Mouse (Mus musculus) kidney, adult 9 months (tissue): ENCODE data around the gene Ddx54.

Source experiments
- DNase-seq: peaks from one replicate; pipeline ENCODE4 v3.0.0; 2022

Ddx54 gene

DNA sequence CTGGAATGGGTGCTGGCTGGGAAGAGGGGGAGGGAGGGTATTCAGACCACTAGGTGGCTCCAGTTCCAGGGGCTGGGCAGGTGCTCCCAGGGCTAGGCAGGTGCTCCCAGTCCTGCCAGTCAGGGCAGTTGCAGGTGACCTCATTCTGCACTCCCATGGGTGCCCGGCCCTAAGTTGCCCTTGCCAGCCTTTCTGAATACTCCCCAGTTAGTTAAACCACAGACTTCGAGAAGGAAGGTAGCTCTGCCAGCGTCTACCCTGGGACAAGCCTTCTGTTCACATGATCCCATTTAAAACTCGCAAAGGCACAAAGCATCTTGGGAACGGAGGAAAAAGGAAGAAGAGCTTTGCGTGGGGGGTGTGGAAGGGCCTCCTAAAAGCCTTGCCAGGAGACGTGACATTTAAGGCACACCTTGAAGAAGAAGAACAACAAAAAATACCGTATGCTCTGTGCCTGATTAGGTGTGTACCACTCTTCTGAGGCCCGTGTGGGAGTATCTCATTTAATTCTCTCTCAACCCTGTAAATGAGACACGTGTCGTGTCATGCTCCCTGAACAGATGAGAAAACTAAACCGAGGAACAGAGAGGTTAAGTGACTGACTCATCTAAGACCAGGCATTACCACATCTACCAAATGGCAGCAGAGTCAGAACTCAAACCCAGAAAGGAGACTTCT, 35.4 kb downstream of the Ddx54 start:
- DNase-seq = peak; percentile 24

DNA sequence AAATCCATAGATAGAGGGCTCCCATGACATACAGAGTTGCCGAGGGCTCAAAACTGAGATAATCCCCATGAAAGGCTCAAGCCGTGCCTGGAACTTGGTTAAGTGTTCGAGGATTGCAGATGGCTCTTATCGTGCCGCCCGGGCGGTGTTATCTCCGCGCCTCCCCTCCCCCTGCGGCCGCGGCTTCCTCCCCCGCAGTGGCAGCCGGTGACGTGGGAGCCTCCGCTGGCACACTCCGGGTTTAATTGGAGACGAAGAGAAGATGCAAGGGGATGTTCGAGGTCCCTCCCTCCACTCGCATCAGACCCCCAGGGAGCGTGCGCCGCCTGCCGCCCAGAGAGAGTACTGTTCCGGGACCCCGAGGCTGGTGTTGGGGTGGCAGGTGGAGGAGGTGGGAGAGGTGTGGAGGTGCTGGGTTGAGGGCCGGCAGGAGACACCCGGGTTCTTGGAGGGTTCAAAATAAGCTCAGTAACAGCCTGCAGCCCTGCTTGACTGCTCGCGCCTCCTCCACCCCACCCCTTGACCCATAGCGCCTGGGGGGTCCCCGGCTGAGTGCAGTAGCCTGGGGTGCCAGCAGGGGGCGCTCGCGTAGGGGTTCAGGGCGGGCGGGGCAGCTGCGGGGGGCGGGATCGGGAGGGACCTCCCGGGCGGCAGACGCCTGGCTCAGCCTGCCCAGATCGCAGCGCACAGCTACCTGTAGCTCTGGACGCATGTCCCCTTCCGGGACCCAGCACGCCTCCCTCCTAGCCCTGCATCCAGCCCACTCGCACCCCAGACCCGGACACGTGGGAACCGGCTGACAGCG, 36.2 kb downstream of the Ddx54 start, which contains the start of gene Rasal1:
TSS of gene Rasal1 (plus strand) at position 244 of the 805 bp plus-strand sequence.
- DNase-seq = peak; percentile 21

DNA sequence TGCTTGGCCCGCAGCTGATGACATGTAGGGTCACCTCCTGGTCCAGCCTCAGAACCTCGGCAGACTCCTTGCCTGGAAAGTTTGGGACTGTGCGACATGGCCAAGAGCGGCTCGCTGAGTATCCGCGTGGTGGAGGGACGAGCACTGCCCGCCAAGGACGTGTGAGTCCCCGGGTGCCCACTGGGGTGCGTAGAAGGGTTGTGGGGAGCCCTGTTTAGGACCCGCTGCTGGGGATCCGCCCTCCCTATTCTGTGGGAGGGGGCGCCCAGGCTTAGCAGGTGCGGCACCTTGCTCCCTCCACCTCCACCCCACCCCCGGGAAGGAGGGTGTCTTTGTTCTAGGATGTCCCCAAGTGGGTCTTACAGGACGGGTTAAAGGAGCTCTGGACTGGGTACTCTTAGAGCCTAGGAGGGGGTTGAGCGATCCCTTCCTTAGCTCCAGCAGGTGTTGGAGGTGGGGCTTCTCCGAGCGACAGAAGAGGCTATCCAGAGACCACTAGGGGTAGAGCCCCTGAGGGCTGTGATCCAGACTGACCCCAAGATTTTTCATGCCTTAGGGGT, 36.9 kb downstream of the Ddx54 start:
- no peak for DNase-seq

DNA sequence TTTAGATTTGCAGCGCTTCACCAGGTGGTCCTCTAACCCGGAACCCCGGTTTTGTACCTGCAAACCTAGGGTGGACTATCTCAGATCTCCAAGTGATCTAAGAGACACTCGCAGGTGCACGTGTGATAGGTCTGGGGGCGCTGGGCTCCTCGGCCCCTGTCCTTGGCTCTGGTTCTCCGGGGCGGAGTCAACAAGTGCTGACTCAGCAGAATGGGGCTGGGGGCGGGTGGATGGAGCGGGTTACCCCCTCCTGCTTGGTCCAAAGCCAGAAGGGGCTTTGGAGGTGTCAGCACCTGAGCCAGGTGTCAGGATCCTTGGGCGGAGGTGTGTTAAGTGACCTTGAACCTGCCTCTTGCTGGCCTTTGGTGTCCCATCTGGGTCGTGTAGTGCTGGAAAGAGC, 37.4 kb downstream of the Ddx54 start:
- no peak for DNase-seq

DNA sequence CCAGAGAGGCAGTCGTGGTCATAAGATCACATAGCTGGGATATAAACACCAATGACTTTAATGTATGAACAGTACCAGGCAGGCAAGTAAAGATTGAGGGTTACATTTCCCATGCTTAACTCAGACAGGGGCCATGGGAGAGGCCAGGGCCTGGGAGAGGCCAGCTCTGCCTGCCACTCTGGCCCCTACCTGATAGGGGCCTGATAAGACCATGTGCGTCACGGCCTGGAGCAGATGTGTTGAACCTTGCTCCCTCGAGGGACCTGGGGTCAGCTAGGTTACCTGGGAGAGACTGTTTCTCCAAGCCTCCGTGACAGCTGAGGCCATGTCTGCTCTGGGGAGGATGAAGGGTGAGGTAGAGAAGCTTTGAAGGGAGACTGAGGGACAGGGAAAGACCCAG, 38.7 kb downstream of the Ddx54 start:
- DNase-seq = no peak

DNA sequence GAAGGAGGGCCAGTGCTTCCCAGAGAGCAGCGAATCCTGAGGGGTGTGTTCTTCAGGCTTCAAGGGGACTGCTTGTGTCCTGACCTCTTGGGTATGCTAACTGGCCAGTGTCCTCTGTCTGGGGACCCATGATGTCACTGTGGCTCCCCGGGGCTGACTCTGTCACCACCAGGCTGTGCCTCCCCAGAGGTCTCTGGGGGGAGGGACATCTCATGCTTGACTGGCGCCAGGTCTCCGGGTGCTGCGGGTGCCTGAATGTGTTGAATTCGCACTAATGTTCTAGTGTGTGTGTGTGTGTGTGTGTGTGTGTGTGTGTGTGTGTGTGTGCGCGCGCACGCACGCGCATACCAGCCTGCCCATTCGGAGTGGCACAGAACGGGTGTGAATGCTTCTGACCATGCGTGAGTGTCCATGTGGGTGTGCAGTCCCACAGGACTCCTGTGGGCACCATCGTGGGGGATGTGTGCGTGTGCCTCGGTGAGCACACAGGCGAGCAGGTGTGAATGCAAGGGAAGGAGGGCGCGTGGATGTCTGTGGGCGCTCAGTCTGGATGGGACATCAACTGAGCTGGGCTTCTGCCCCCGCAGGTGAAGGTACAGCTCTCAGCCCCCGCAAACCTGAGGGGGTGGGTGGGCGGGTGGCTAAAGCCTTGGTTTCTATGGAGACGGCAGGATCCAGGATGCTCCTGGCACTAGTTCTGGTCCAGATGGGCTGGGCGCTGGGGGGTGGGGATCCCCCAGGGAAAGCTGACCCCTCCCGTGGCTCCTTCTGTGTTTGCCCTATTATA, 40.6 kb downstream of the Ddx54 start:
- no peak for DNase-seq

DNA sequence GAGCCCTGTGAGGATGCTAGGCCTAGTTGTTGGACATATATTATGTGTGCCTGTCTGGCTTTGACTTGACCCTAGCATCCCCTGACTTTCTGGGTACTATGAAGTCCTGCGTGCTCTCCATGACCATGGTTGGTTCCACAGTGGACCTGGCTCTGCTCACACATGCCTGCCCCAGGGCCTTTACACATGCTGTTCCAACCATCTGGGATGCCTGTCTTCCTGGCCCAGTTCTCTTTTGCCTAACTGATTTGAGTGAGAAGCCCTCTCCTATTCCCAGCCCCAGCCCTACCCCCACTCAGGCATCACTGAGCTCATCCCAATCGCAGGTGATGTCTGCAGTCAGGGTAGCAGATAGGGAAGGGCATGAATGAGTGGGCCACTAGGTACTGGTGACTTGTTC, 41.3 kb downstream of the Ddx54 start:
- DNase-seq = no peak

DNA sequence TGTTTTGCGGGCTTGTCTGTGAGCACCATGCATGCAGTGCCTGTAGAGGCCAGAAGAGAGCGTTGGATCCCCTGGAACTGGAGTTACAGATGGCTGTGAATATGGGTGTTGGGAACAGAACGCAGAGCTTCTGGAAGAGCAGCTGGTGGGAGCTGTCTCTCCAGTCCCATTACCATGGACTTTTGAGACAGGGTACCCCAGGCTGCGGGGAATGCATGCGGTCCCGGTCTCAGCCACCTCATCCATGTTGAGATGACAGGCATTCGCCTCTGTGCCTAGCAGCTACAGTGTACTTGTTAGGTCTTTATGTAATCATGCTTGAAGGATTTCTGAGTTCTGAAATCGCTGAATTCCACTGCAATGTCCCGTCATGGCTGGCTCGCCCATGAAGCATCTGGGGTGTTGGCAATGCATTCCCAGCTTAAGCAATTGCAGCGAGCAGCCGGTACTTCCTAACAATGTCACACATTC, 43.8 kb downstream of the Ddx54 start:
- DNase-seq = no peak

DNA sequence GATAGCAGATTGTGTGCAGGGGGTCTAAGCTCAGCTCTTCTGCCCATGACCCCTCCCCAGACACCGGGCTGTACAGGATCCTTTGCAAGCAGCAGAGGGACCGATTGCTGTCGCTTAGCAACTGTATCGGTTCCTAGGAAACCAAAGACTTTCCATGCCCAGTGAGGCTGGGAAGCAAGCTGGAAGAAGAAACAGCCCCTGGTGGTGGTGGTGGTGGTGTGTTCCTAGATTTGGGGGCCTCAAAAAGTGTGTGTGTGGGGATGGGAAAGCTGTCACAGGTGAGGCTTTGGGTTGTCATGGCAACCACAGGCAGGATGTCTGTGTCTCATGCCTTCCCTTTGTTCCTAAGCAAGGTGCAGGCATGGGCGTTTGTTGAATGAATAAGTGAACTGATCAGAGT, 48.3 kb downstream of the Ddx54 start:
- DNase-seq = no peak

DNA sequence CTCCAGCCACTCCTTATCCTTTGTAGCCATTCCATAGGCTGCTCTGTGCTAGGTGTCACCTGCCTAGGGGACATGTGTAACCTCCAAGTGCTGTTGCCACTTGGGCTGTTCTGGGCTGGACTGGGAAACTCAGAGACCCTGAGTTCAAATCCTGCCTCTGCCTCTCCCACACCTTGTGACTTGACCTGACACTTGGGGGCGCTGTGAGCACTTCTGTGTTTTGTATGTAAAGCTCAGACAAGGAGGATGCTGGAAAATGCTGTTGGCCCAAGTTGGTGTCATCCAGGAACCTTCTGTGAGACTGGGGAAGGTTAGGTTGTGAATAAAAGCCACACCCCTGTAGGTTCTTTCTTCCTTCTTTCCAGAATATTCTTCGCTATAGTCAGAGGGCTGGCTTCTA, 52.3 kb downstream of the Ddx54 start:
- no peak for DNase-seq

DNA sequence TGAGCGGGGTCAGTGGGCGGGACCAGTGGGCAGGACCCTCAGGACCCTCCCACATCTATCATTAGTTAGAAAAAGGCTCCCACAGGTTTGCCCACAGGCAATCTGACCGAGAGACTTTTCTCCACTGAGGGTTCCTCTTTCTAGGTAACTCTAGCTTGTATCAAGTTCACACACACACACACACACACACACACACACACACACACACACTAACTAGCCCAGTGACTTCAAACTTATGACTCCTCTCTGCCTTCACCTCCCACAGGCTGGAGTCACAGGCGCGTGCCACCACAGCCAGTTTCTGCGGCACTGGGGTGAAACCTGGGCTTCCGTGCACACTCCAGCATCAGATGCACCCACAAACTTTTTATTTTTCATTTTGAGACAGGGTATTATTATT, 56.2 kb downstream of the Ddx54 start:
- DNase-seq = no peak

DNA sequence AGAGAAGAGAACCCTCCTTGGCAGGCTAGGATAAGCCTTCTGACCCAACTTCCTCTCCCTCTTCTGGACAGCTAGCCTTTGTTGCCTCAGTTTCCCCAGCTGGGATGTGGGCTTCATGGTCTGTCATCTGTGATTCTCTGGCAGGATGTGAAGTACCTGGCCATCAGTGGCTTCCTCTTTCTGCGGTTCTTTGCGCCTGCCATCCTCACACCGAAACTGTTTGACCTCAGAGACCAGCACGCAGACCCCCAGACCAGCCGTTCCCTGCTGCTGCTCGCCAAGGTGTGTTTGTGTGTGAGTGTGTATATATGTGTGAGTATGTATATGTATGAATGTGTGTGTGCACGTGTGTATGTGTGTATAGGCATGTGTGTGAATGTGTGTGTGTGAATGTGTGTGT, 57.6 kb downstream of the Ddx54 start:
- no peak for DNase-seq

DNA sequence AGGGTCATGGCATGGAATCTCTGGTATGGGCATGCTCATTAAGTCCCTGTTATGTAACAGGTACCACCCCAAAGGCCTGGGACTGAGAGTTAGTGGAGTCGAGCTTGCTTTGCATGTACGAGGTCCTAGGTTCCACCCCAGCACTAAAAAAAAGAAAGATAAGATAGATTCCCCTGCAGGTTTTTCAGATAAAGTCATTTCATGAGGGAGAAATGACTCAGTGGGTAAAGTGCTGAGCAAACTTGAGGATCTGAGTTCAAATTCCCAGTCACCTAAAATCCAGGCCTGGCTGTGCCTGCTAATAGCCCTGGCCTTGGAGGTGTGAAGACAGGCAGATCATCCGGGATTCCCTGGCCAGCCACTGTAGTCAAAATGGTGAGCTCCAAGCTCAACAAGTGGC, 59.3 kb downstream of the Ddx54 start:
- no peak for DNase-seq

DNA sequence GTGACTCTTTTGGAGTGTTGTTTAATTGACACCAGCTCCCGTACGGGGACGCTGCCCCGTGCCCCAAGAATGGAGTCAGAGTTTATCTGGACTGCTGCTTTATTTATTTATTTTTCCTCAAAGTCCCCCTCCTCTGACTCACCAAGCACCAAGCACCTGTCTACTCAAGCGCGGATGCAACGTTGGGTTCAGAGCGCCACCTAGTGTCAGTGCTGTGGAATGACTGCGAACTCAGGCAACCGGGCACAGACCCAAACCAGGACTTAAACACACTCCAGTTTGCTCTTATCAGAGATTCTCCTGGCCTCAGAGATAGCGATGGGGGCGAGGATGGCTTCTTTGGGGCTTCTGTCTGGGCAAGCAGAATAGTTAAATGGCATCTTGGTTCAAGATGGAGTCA, 61.1 kb downstream of the Ddx54 start:
- DNase-seq = peak; percentile 65

DNA sequence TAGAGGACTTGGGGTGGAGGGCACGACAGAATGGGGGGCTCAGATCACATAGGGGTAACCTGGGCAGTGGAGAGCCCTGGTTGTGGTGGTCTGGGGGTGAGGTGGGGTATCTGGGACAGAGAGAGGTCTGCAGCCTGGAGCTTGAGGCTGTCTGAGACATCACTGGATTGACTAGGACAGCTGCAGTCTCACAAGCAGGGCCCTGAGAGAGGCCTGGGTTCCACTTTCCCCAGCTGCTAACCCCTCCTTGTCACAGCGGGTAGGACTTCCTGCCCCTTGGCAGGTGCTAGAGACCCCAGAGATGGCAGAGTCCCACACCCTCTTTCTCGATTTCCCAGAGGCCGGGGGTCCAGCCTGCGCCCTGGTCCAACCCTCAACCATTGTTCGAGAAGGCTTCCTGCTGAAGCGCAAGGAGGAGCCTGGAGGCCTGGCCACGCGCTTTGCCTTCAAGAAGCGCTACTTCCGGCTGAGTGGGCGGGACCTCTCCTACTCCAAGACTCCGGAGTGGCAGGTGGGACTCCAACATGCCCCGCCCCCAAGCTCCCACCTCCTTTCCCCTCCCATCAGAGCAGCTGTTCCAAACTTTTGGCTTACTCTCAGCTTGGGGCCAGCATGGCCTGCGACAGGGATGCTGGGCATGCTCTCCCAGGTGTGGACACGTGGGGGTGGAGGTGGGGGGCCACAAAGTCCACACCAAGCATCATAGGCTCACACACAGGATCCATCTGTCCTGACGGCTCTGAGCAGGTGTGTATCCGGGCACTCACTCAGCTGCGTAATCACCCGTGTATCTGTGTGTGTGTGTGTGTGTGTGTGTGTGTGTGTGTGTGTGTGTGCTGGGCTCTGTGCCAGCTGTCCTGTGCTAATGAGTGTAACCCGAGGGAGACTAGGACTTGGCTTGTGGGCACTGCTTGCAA, 61.9 kb downstream of the Ddx54 start:
- DNase-seq = no peak

DNA sequence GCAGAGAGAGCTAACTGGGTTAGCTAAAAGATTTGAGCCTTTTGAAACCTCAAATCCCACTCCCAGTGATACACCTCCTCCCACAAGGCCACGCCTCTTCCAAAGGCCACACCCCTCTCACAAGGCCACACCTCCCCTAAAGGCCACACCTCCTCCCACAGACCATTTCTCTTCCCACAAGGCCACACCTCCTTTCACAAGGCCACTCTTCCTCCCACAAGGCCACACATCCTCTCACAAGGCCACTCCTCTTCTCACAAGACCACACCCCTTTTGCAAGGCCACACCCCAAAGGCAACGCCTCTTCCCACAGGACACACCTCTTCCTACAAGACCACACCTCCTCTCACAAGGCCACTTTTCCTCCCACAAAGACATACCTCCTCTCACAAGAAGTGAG, 65.0 kb downstream of the Ddx54 start:
- peak; percentile 22 for DNase-seq
